Mouse (Mus musculus) forebrain, postnatal 0 days (tissue): Measurements from ENCODE around the gene Camk2b. TPM values are rescaled to one million over a fixed set of nuclear protein-coding genes. Genes with fewer than 3 reads are reported as not detected.
"Not testable (repeated sequence)": the region's sequence is repeated elsewhere in the genome, so short reads cannot be mapped to it uniquely, and the experiment has no call there.

Source experiments
- ATAC-seq: fragments of 200-750 bp; cut with Nextera tagmentation; 2 replicates; pipeline ENCODE4 v1.8.0; 2017; ENCODE audit warnings: mild to moderate bottlenecking, moderate library complexity
- DNase-seq: peaks from one replicate; pipeline ENCODE4 v3.0.0-alpha.2; 2015
- H3K27ac ChIP-seq: fragments of 300-500 bp; sonication (generic); 2 replicates; pipeline ENCODE4 v1.5.1; 2014; ENCODE audit warnings: low read depth, mild to moderate bottlenecking, antibody characterized with exemption, low read length, moderate library complexity, mixed read lengths
- H3K27me3 ChIP-seq: fragments of 300-500 bp; sonication (generic); 2 replicates; pipeline ENCODE4 v1.6.1; 2014; ENCODE audit warnings: mild to moderate bottlenecking, low read length, mixed read lengths; ENCODE audit not compliant: insufficient read depth
- H3K36me3 ChIP-seq: fragments of 300-500 bp; sonication (generic); 2 replicates; pipeline ENCODE4 v1.6.1; 2014; ENCODE audit warnings: mild to moderate bottlenecking, moderate library complexity; ENCODE audit not compliant: insufficient read depth
- H3K4me1 ChIP-seq: fragments of 300-500 bp; sonication (generic); 2 replicates; pipeline ENCODE4 v1.6.1; 2014; ENCODE audit warnings: antibody characterized with exemption; ENCODE audit not compliant: insufficient read depth
- H3K4me2 ChIP-seq: fragments of 300-500 bp; sonication (generic); 2 replicates; pipeline ENCODE4 v1.6.1; 2014; ENCODE audit warnings: low read depth, mild to moderate bottlenecking, moderate library complexity
- H3K4me3 ChIP-seq: fragments of 300-500 bp; sonication (generic); 2 replicates; pipeline ENCODE4 v1.5.1; 2014; ENCODE audit warnings: low read depth, low read length, mixed read lengths
- H3K9ac ChIP-seq: fragments of 300-500 bp; sonication (generic); 2 replicates; pipeline ENCODE4 v1.6.1; 2014; ENCODE audit warnings: mild to moderate bottlenecking
- H3K9me3 ChIP-seq: fragments of 300-500 bp; sonication (generic); 2 replicates; pipeline ENCODE4 v1.6.1; 2016; ENCODE audit warnings: low read length
- CTCF ChIP-seq: sonication (generic); IDR thresholded peaks from 2 replicates; pipeline ENCODE4 v1.5.1; 2016; ENCODE audit warnings: antibody characterized with exemption, control low read depth, low read depth
- WGBS: fragments of 180-500 bp; shearing (Covaris S2); extraction: QIAGEN DNeasy Blood & Tissue Kit; methylation state at CpG from one replicate; pipeline ENCODE4 v1.1.7; 2014; 5-methylcytosine and 5-hydroxymethylcytosine counted together
- polyA plus RNA-seq: library from polyadenylated mRNA; unstranded; fragments of >200 nt; fragmentation: Nextera tagmentation; extraction: Ambion mirVana; gene quantifications from 2 replicates; pipeline ENCODE4 v1.2.1, GENCODE M21; 2015
- total RNA-seq: library from RNA; depleted of rRNA; stranded (reverse); fragments of >200 nt; gene quantifications from 2 replicates; pipeline ENCODE4 v1.2.3, GENCODE M21; 2014

Gene Camk2b
- total and polyA plus RNA-seq, 2 experiments from 2014 or later, result 271 to 280 TPM

GRCm38 (mm10) chr11:6016797-6017395, 49.3 kb downstream of the Camk2b start:
- WGBS, result 55% methylated on average over 9 of the region's 9 CpGs
- Histone ChIP-seq H3K9ac (no peak overlapping the region), H3K27ac (no peak overlapping the region), H3K27me3 (no peaks in the 10 kb centered on the region), H3K36me3 (peaks cover 25% of the 10 kb centered on the region), H3K4me1 (0 out of 2 replicates have a peak, but pooled peaks cover 3% of the 10 kb centered on the region), H3K4me3 (no peak overlapping the region), H3K9me3 (no peaks in the 10 kb centered on the region), H3K4me2 (no peak overlapping the region)
- no peak for DNase-seq
- no peak for TF ChIP-seq CTCF
- ATAC-seq, result no peak

GRCm38 (mm10) chr11:6016368-6016767, 49.8 kb downstream of the Camk2b start:
- DNase-seq (peak; percentile 56), ATAC-seq (no peak)
- H3K4me3 ChIP-seq, result no peak overlapping the region
- no peaks in the 10 kb centered on the region for H3K9me3 ChIP-seq
- H3K9ac ChIP-seq, result no peak overlapping the region
- H3K4me2 ChIP-seq, result no peak overlapping the region
- WGBS, result 2% methylated on average over 3 of the region's 3 CpGs
- TF ChIP-seq CTCF, result no peak
- H3K36me3 ChIP-seq, result peaks cover 30% of the 10 kb centered on the region
- H3K27ac ChIP-seq, result no peak overlapping the region
- no peaks in the 10 kb centered on the region for H3K27me3 ChIP-seq
- H3K4me1 ChIP-seq, result 0 out of 2 replicates have a peak, but pooled peaks cover 3% of the 10 kb centered on the region

GRCm38 (mm10) chr11:6015011-6015431, 51.1 kb downstream of the Camk2b start:
- Histone ChIP-seq H3K36me3 (peaks cover 30% of the 10 kb centered on the region), H3K27ac (no peak overlapping the region), H3K9me3 (no peaks in the 10 kb centered on the region), H3K4me3 (no peak overlapping the region), H3K9ac (no peak overlapping the region), H3K4me2 (no peak overlapping the region), H3K27me3 (no peaks in the 10 kb centered on the region), H3K4me1 (0 out of 2 replicates have a peak, but pooled peaks cover 3% of the 10 kb centered on the region)
- ATAC-seq (no peak), DNase-seq (no peak)
- WGBS, result 52% methylated on average over 6 of the region's 6 CpGs
- no peak for TF ChIP-seq CTCF

DNA sequence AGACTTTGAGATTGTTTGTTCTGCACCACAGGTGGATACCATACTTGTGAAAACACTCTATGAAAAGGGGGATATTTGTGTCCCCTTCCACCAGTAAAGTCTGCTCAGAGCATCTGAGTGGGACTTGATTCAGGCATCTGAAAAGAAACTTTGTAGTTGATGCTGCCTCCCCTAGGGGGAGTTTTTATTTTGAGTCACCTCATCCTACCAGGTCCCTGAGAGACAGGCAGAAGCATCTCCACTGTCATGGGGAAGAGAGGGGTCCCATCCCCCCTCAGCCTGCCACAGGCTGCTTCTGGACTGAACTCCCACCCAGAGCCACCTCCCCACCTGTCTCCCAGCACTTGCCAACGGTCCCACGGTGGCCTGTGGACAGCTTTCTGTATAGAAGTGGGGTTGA, 52.8 kb downstream of the Camk2b start:
- Histone ChIP-seq H3K36me3 (peaks cover 30% of the 10 kb centered on the region), H3K9me3 (no peaks in the 10 kb centered on the region), H3K27ac (no peak overlapping the region), H3K9ac (no peak overlapping the region), H3K4me3 (no peak overlapping the region), H3K4me1 (0 out of 2 replicates have a peak, but pooled peaks cover 3% of the 10 kb centered on the region), H3K4me2 (no peak overlapping the region), H3K27me3 (no peaks in the 10 kb centered on the region)
- WGBS, result 56% methylated on average over 2 of the region's 2 CpGs
- DNase-seq (no peak), ATAC-seq (peak; percentile 34; the same call in 1 of the 2 replicates)
- TF ChIP-seq CTCF, result peak; percentile 46

GRCm38 (mm10) chr11:6011879-6012278, 54.3 kb downstream of the Camk2b start:
- DNase-seq (no peak), ATAC-seq (no peak)
- no peak overlapping the region for H3K4me3 ChIP-seq
- TF ChIP-seq CTCF, result no peak
- no peaks in the 10 kb centered on the region for H3K9me3 ChIP-seq
- H3K27me3 ChIP-seq, result no peaks in the 10 kb centered on the region
- no peak overlapping the region for H3K9ac ChIP-seq
- 93% methylated on average over 3 of the region's 3 CpGs for WGBS
- no peak overlapping the region for H3K27ac ChIP-seq
- H3K4me2 ChIP-seq, result no peak overlapping the region
- H3K4me1 ChIP-seq, result 0 out of 2 replicates have a peak, but pooled peaks cover under 1% of the 10 kb centered on the region
- H3K36me3 ChIP-seq, result peaks cover 23% of the 10 kb centered on the region; the same call in 1 of the 2 replicates

DNA sequence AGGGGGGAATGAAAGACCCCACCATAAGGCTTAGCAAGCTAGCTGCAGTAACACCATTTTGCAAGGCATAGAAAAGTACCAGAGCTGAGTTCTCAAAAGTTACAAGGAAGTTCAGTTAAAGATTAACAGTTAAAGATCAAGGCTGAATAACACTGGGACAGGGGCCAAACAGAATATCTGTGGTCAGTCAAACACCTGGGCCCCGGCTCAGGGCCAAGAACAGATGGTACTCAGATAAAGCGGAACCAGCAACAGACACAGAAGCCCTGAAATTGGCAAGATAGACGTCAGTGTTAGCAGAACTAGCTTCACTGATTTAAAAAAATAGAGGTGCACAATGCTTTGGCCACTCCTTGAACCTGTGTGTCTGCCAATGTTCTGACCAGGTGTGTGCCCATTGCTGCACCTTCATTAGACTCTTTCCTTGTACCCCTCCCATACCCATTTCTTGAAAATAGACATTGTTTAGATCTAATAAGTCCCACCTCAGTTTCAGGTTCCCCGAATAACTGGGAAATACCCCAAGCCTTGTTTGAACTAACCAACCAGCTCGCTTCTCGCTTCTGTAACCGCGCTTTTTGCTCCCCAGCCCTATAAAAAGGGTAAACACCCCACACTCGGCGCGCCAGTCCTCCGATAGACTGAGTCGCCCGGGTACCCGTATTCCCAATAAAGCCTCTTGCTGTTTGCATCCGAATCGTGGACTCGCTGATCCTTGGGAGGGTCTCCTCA, 55.2 kb downstream of the Camk2b start:
- WGBS, result 87% methylated on average over 2 of the region's 18 CpGs
- not testable (repeated sequence) for H3K4me3 ChIP-seq, H3K4me1 ChIP-seq, H3K27me3 ChIP-seq, H3K27ac ChIP-seq, ATAC-seq, H3K9ac ChIP-seq, DNase-seq, H3K9me3 ChIP-seq, H3K4me2 ChIP-seq
- H3K36me3 ChIP-seq, result peaks cover 23% of the 10 kb centered on the region; the same call in 1 of the 2 replicates

DNA sequence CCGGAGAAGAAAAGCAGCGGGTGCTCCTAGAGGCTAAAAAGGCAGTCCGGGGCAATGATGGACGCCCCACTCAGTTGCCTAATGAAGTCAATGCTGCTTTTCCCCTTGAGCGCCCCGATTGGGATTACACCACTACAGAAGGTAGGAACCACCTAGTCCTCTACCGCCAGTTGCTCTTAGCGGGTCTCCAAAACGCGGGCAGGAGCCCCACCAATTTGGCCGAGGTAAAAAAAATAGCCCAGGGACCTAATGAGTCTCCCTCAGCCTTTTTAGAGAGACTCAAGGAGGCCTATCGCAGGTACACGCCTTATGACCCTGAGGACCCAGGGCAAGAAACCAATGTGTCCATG, 58.4 kb downstream of the Camk2b start:
- H3K4me2 ChIP-seq, result peak overlapping the region; percentile 49
- not testable (repeated sequence) for H3K4me1 ChIP-seq, H3K27me3 ChIP-seq, H3K27ac ChIP-seq, H3K36me3 ChIP-seq, ATAC-seq, DNase-seq, H3K9me3 ChIP-seq
- peak overlapping the region; percentile 23; the same call in 1 of the 2 replicates for H3K4me3 ChIP-seq
- 27% methylated on average over 9 of the region's 13 CpGs for WGBS
- H3K9ac ChIP-seq, result 0 out of 2 replicates have a peak overlapping the region, but pooled peaks have one; percentile 39

GRCm38 (mm10) chr11:6007010-6007778, 59.0 kb downstream of the Camk2b start:
- Histone ChIP-seq H3K4me3 (peak overlapping the region; percentile 31), H3K9ac (peak overlapping the region; percentile 39; the same call in 1 of the 2 replicates), H3K4me2 (peak overlapping the region; percentile 49)
- ATAC-seq, result peak; percentile 66
- not testable (repeated sequence) for H3K9me3 ChIP-seq, H3K4me1 ChIP-seq, DNase-seq, H3K27ac ChIP-seq, H3K27me3 ChIP-seq, H3K36me3 ChIP-seq
- 9% methylated on average over 20 of the region's 49 CpGs for WGBS

GRCm38 (mm10) chr11:6006351-6007009, 59.7 kb downstream of the Camk2b start:
- 10% methylated on average over 36 of the region's 44 CpGs for WGBS
- not testable (repeated sequence) for H3K27me3 ChIP-seq, H3K27ac ChIP-seq, H3K4me1 ChIP-seq, H3K36me3 ChIP-seq, H3K9me3 ChIP-seq, DNase-seq, ATAC-seq
- Histone ChIP-seq H3K4me2 (peak overlapping the region; percentile 49), H3K4me3 (peak overlapping the region; percentile 31), H3K9ac (peak overlapping the region; percentile 35; the same call in 1 of the 2 replicates)
